Mouse (Mus musculus) R1 (cell line): ENCODE results near the gene Snx9.
A peak's percentile ranks its signal among the peaks of the same experiment; 100 is the strongest.

ENCODE experiments used
- DNase-seq: peaks from one replicate; pipeline ENCODE4 v3.0.0-alpha.2; 2018; ENCODE audit warnings: low read depth, low spot score

Snx9 gene

DNA sequence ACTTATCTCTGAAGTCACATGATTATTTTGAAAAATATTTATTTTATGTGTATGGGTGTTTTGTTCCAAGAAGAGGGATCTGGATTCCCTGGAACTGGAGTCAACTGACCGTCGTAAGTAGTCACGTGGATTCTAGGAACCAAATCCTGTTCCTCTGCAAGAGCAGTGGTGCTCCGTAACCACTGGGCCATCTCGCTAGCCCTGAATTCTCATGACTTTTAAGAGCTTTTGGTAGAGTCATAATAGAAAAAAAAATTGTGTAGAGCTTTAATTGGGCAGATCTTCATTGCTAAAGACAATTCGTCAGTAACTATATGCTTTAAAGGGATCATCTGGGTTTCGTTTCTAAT lies 2.5 kb downstream of the Snx9 start:
- DNase-seq, result no peak

GRCm38 (mm10) chr17:5845376-5845775 lies 4.2 kb downstream of the Snx9 start:
- no peak for DNase-seq

GRCm38 (mm10) chr17:5846101-5846500 lies 5.0 kb downstream of the Snx9 start:
- peak; percentile 87 for DNase-seq

DNA sequence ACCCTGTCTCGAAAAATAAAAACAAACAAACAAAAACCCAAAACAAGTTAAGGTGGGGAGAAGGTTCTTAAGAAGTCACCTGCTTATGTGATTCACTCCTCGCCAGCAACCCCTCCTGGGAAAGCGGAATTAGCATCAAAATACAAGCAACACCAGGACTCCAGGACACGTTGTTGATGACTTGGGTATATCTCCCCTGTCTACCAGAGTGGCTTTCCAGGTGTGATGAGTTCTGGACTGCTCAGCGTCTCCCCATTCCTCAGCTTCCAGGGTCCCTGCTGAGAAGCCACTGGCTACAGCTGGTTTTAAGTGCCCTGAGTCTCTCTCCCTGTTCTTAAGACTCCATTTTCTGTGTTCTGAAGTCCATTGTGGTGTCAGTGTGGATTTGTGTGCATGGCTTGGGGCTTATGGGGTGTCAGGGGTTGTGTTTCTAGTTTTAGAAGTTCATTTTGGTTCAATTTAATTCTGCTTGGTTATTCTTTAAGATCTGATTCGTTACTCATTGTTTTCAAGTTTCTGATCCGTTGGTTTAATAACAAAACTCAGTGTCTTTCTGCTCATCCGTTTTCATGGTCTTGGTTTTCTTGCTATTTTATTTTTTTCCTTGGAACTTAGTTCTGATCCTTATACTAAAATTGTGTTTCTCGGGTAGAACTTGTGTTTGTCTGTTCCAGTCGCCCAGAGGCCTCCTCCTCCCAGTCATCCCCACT lies 7.7 kb downstream of the Snx9 start:
- DNase-seq, result peak; percentile 93

GRCm38 (mm10) chr17:5849421-5849910 lies 8.3 kb downstream of the Snx9 start:
- DNase-seq, result peak; percentile 76

GRCm38 (mm10) chr17:5850031-5850430 lies 8.9 kb downstream of the Snx9 start:
- DNase-seq, result no peak

GRCm38 (mm10) chr17:5850476-5850875 lies 9.3 kb downstream of the Snx9 start:
- DNase-seq, result no peak

GRCm38 (mm10) chr17:5853936-5854335 lies 12.8 kb downstream of the Snx9 start:
- DNase-seq, result peak; percentile 89

DNA sequence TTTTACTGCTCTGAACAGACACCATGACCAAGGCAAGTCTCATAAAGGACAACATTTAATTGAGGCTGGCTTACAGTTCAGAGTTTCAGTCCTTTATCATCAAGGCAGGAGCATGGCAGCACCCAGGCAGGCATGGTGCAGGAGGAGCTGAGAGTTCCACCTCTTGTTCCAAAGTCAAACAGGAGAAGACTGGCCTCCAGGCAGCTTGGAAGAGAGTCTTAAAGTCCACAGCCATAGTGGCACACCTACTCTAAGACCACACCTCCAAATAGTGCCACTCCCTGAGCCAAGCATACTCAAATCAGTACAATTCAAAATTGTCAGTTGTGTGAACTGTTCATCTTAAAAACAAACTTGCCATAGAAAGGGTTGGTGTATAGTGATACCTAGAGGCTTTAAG lies 14.4 kb downstream of the Snx9 start:
- no peak for DNase-seq

DNA sequence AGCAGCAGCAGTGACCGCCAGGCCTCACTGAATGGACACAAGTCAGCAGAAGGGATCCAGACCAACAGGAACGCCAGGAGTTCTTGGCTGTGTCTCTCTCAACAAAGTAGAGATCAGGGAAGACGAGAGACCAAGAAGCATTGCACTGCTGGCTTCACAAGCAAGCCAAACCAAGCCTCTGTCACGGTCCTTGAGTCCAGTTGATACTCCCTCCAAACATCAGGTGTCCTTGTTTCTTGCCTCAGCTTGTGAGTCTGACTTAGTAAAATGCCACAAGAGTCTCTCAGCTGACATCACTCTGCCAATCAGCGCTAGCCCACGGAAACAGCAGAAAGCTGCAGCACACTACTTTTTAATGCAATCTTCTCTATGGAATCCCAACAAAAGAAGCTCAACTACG lies 15.3 kb downstream of the Snx9 start:
- no peak for DNase-seq

GRCm38 (mm10) chr17:5857206-5857605 lies 16.1 kb downstream of the Snx9 start:
- no peak for DNase-seq

DNA sequence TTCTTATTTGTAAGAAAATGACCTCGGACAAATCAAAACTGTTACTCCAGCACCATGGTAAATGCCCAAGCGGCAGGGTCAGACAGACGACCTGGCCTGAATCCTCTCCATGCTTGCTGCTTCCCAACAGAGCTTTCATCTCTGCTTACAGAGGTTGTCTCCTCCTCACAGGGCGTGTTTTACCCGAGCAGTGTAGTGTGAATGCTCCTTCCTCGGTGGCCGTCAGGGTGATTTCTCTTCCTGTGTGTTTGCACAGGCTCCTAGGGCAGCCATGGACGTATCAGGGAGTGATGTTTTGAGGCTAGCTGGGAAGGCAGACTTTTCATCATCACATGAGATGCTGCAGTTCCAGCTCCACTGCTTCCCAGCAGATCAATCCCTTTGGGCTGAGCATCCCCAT lies 17.1 kb downstream of the Snx9 start:
- no peak for DNase-seq

DNA sequence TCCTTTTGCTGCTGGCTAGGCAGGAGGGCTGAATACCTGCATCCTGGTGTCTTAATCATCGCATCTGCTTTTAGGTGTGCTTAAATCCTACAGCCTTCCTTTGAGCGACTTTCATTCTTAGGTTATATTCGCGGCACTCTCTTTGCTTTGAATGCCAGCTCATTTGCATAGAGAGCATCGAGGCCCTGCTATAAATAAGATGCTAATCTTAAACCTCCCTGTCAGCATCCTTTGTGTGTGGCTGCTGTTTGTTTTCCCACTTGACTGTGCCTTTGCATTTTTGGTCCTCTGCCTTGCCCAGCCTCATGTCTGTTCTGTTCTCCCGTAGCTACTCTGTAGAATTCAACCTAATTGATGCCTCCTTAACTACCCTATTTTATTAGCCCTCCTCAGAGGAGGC lies 21.2 kb downstream of the Snx9 start:
- no peak for DNase-seq

- DNase-seq, result no peak
These were observed 21.7 kb downstream of the Snx9 start for GRCm38 (mm10) chr17:5862869-5863268.

DNA sequence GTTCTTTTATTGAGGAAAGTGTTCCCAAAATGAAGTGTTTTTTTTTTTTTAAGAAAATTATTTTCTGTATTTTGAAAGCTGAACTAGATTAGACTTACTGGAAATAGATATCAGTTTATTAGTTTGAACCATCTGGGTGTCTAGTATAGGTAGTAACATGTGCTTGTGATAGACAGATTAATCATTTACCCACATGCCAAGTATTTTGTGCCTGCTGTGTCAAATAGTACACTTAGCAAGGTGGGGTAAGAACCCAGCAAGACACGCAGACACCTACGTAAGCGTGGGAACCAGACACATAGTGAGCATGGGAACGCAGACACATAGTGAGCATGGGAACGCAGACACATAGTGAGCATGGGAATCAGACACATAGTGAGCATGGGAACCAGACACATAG lies 22.6 kb downstream of the Snx9 start:
- no peak for DNase-seq

- DNase-seq, result no peak
These were observed 26.3 kb downstream of the Snx9 start for GRCm38 (mm10) chr17:5867456-5867855.

DNA sequence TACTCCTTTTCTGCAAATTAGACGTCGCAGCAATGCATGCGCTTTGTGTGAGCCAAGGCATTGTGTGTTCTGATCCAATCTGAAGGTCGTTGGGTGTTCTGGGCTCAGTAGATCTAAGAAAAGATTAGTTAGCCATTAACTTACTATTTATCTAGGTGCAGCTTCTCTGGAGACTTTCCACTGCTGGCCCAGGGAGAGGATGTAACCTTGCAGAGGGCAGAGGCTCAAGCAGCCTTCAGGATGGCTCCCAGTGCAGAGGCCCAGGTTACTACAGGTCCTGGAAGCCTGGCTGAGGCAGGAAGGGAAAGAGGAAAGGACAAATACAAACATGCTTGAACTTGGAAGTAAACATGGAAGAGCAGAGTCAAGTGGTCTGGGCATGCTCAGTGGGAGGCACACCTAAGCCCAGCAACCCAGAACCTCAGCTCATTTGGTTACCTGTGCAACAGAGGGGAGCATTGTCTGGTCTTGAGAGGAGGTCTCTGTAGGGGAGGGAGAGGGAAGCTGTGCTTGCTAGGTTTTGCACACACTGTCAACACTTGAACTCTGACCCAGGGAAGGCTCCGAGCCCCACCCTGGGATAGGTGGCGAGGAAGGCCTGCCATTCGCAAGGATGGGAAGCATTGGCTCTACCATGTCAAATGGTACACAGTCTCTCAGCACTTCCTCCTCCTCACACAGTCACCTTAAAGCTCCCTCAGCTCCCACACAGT lies 27.3 kb downstream of the Snx9 start:
- no peak for DNase-seq

DNA sequence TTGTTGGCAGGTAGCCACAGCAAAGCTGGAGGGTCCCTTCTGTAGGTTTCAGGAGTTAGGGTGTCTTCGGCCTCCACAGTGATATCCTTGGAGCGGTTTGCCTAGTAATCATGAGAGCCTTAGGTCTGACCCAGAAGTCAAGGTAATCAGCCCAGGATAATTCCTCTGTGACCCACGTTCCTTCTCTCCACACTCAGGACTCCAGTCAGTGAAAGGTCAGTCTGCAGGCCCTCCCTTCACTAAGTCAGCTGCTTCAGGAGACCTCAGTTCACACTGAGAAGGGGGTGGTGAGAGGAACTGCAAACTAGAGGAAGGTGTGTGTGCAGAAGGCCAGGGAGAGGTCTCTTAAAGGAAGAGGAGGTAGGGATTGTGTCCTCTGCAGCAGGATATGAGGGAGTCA lies 28.3 kb downstream of the Snx9 start:
- DNase-seq, result no peak

- DNase-seq, result no peak
These were observed 28.9 kb downstream of the Snx9 start for GRCm38 (mm10) chr17:5870002-5870401.

DNA sequence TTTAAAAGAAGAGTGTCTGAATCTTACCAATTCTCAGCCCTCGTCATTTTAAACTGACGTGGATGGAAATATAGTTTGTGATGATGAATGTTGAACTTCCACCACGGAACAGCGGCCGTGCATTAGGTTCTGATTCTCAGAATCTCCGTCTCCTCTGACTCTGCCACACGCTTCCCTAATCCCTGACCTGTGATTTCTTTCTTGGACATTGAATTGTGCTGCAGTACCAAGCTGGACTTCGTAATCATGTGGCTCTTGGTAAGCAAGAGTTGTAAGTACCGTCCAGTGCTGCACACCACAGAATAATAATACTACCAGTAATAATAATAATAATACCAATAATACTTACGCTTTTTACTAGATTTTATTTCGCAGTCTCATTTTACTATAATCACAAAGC lies 29.6 kb downstream of the Snx9 start:
- no peak for DNase-seq

DNA sequence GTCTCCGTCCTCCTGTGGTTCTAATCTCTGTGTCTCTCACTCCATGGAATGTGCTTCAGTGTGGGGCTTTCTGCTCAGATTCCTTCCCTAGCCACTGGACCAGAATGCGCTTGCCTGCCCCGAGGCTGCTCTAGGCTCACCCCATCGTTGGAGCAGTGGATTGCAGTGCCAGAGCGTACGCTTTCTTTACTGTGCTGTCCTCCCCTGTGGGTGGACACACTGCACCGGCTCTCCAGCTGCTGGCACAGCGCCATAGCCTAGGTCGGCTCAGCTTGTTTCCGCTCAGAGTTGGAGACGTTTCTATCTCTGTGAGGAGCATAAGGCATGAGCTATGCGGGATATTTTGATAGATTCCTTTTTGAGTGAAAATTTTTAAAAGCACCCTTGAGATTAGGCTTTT lies 31.4 kb downstream of the Snx9 start:
- DNase-seq, result no peak

- peak; percentile 50 for DNase-seq
These were observed 33.4 kb downstream of the Snx9 start for GRCm38 (mm10) chr17:5874565-5874964.

- peak; percentile 58 for DNase-seq
These were observed 36.6 kb downstream of the Snx9 start for GRCm38 (mm10) chr17:5877611-5878157.
